Mouse (Mus musculus): ENCODE measurements around the gene Asic2.

GRCm38 (mm10) chr11:80848131-80848530 lies 1120.1 kb downstream of the Asic2 start:
- TF ChIP-seq POLR2A (IDR thresholded peaks at IDR 0.05; ENCODE audit: extremely low read depth, insufficient read depth, low read length) (no peak), CTCF (IDR thresholded peaks at IDR 0.05; ENCODE audit: low read depth, low read length) (no peak)

Measured in liver, adult 2 months (tissue).